Mouse (Mus musculus) liver, postnatal 0 days (tissue): ENCODE measurements at regions not wholly inside any gene's neighbourhood (a gene's known extent, or its start where the extent isn't known, plus 50 kb on each side); places are given as distances from the start of the nearest gene placed in this dataset.

ENCODE experiments used
- ATAC-seq: fragments of 200-750 bp; cut with Nextera tagmentation; 2 replicates; pipeline ENCODE4 v1.8.0; 2017; ENCODE audit warnings: mild to moderate bottlenecking, moderate library complexity
- DNase-seq: peaks from one replicate; pipeline ENCODE4 v3.0.0-alpha.2; 2016
- H3K27ac ChIP-seq: fragments of 300-500 bp; sonication (generic); 2 replicates; pipeline ENCODE4 v1.5.1; 2014; ENCODE audit warnings: antibody characterized with exemption, moderate library complexity, mild to moderate bottlenecking, low read depth
- H3K27me3 ChIP-seq: fragments of 300-500 bp; sonication (generic); 2 replicates; pipeline ENCODE4 v1.6.1; 2014; ENCODE audit warnings: low read length, control low read depth, mixed read lengths; ENCODE audit not compliant: insufficient read depth
- H3K36me3 ChIP-seq: fragments of 300-500 bp; sonication (generic); replicated peaks from 2 replicates; pipeline ENCODE4 v1.6.1; 2014; ENCODE audit warnings: mild to moderate bottlenecking, control low read depth, low read length, moderate library complexity, mixed read lengths; ENCODE audit not compliant: insufficient read depth
- H3K4me1 ChIP-seq: fragments of 300-500 bp; sonication (generic); 2 replicates; pipeline ENCODE4 v1.6.1; 2014; ENCODE audit warnings: antibody characterized with exemption, mild to moderate bottlenecking, control low read depth; ENCODE audit not compliant: insufficient read depth
- H3K4me2 ChIP-seq: fragments of 300-500 bp; sonication (generic); 2 replicates; pipeline ENCODE4 v1.6.1; 2014; ENCODE audit warnings: low read depth, mild to moderate bottlenecking, low read length, moderate library complexity, mixed read lengths
- H3K4me3 ChIP-seq: fragments of 300-500 bp; sonication (generic); 2 replicates; pipeline ENCODE4 v1.5.1; 2014; ENCODE audit warnings: low read depth, low read length
- H3K9ac ChIP-seq: fragments of 300-500 bp; sonication (generic); replicated peaks from 2 replicates; pipeline ENCODE4 v1.6.1; 2014; ENCODE audit warnings: mild to moderate bottlenecking, moderate library complexity
- H3K9me3 ChIP-seq: fragments of 300-500 bp; sonication (generic); 2 replicates; pipeline ENCODE4 v1.6.1; 2016; ENCODE audit warnings: mild to moderate bottlenecking, control low read depth, low read length, mixed read lengths
- CTCF ChIP-seq: sonication (generic); IDR thresholded peaks from 2 replicates; pipeline ENCODE4 v1.5.1; 2016; ENCODE audit warnings: antibody characterized with exemption, low read depth
- EP300 ChIP-seq: IDR thresholded peaks from 2 replicates; pipeline ENCODE4 v1.6.1; 2016; ENCODE audit warnings: antibody characterized with exemption, low read depth, mild to moderate bottlenecking
- WGBS: fragments of 180-500 bp; shearing (Covaris S2); extraction: QIAGEN DNeasy Blood & Tissue Kit; methylation state at CpG from one replicate; pipeline ENCODE4 v1.1.7; 2014; ENCODE audit not compliant: insufficient replicate concordance; 5-methylcytosine and 5-hydroxymethylcytosine counted together

DNA sequence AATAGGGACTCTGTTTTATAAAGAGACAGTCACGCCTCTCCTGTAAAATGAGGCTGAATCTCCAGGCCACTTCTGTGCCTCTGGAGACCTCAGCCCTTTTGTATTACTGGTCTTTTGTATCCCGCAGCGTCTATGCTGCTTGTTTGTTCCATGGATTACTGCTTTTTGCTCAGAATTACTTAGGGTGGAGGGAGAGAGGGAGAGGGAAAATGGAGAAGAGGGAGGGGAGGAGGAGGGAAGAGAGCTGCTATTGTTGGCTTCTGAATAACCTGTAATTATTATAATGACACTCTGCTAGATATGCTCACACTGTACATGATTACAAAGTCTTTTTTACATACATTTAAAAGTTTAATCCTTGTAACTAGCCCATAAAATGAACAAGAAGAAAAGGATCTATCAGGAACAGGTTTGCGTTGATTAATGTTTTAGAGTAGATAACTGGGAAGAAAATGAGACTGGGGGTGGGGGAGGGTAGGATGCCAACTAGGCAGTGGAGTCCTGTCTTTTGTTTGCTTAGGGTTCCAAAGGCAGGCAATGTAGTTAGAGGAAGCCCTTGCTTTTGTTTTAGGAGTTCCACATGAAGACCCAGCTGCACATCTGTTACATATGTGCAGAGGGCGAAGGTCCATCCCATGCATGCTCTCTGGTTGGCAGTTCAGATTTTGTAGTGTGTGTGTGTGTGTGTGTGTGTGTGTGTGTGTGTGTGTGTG is 153.4 kb upstream of the S100g start:
- H3K36me3 ChIP-seq = no peaks in the 10 kb centered on the region
- no peaks in the 10 kb centered on the region for H3K9me3 ChIP-seq
- no peak for TF ChIP-seq CTCF
- TF ChIP-seq EP300 = no peak
- no peak overlapping the region for H3K27ac ChIP-seq
- WGBS = 66% methylated on average over 5 of the region's 5 CpGs
- H3K4me2 ChIP-seq = no peak overlapping the region
- DNase-seq = no peak
- no peaks in the 10 kb centered on the region for H3K27me3 ChIP-seq
- no peak overlapping the region for H3K9ac ChIP-seq
- no peak overlapping the region for H3K4me3 ChIP-seq
- H3K4me1 ChIP-seq = no peaks in the 10 kb centered on the region
- ATAC-seq = no peak

- Histone ChIP-seq H3K27me3 (peaks cover 2% of the 10 kb centered on the region; the same call in 1 of the 2 replicates), H3K4me1 (no peaks in the 10 kb centered on the region), H3K36me3 (no peaks in the 10 kb centered on the region), H3K9me3 (no peaks in the 10 kb centered on the region), H3K4me2 (no peak overlapping the region), H3K27ac (no peak overlapping the region), H3K9ac (no peak overlapping the region), H3K4me3 (no peak overlapping the region)
- WGBS = 81% methylated on average over 1 of the region's 1 CpGs
- ATAC-seq = no peak
- no peak for TF ChIP-seq CTCF
- TF ChIP-seq EP300 = no peak
- no peak for DNase-seq
These were observed 152.8 kb upstream of the S100g start for GRCm38 (mm10) chrX:163117237-163117636.

- ATAC-seq = no peak
- Histone ChIP-seq H3K9ac (no peak overlapping the region), H3K4me1 (no peaks in the 10 kb centered on the region), H3K27me3 (no peaks in the 10 kb centered on the region), H3K4me3 (no peak overlapping the region), H3K9me3 (no peaks in the 10 kb centered on the region), H3K36me3 (no peaks in the 10 kb centered on the region), H3K27ac (no peak overlapping the region), H3K4me2 (no peak overlapping the region)
- 88% methylated on average over 4 of the region's 4 CpGs for WGBS
- TF ChIP-seq CTCF (no peak), EP300 (no peak)
- DNase-seq = no peak
These were observed 130.8 kb upstream of the S100g start for GRCm38 (mm10) chrX:163095026-163095765.
